Mouse (Mus musculus) 416B (cell line): ENCODE results near the gene Polr2i.
"Not testable (repeated sequence)": the region's sequence is repeated elsewhere in the genome, so short reads cannot be mapped to it uniquely, and the experiment has no call there.

Experiments used
- DNase-seq: peaks from one replicate; pipeline ENCODE4 v3.0.0; 2011; ENCODE audit warnings: low read depth

Gene Polr2i

GRCm38 (mm10) chr7:30205383-30205782, 26.4 kb upstream of the Polr2i start:
- DNase-seq, result peak; percentile 88

GRCm38 (mm10) chr7:30206364-30206763, 25.4 kb upstream of the Polr2i start:
- DNase-seq, result not testable (repeated sequence)

GRCm38 (mm10) chr7:30211025-30211424, 20.7 kb upstream of the Polr2i start:
- DNase-seq, result no peak

GRCm38 (mm10) chr7:30213881-30214280, 17.9 kb upstream of the Polr2i start:
- DNase-seq, result no peak

GRCm38 (mm10) chr7:30215875-30216274, 15.9 kb upstream of the Polr2i start:
- DNase-seq, result no peak

GRCm38 (mm10) chr7:30216723-30217151, 15.0 kb upstream of the Polr2i start:
- DNase-seq, result peak; percentile 91

GRCm38 (mm10) chr7:30217277-30217676, 14.5 kb upstream of the Polr2i start:
- no peak for DNase-seq

- DNase-seq, result peak; percentile 43
Observed at GRCm38 (mm10) chr7:30219293-30220007, 12.3 kb upstream of the Polr2i start.

GRCm38 (mm10) chr7:30220008-30220356, 11.8 kb upstream of the Polr2i start:
- DNase-seq, result no peak

GRCm38 (mm10) chr7:30221433-30221832, 10.3 kb upstream of the Polr2i start:
- DNase-seq, result no peak

- DNase-seq, result no peak
Observed at GRCm38 (mm10) chr7:30222205-30222604, 9.5 kb upstream of the Polr2i start.

- no peak for DNase-seq
Observed at GRCm38 (mm10) chr7:30224206-30224605, 7.5 kb upstream of the Polr2i start.

- no peak for DNase-seq
Observed at GRCm38 (mm10) chr7:30231328-30231668, 450 bp upstream of the Polr2i start.

GRCm38 (mm10) chr7:30232631-30233148, 942 bp downstream of the Polr2i start:
- DNase-seq, result peak; percentile 78

GRCm38 (mm10) chr7:30233387-30233786, 1.6 kb downstream of the Polr2i start:
- no peak for DNase-seq

GRCm38 (mm10) chr7:30234276-30234858, 2.6 kb downstream of the Polr2i start:
- no peak for DNase-seq

- no peak for DNase-seq
Observed at GRCm38 (mm10) chr7:30235091-30235490, 3.3 kb downstream of the Polr2i start.

- no peak for DNase-seq
Observed at GRCm38 (mm10) chr7:30235625-30236024, 3.9 kb downstream of the Polr2i start, which contains the start of gene Ovol3. TSS of gene Ovol3 (minus strand) at chr7:30235725.

GRCm38 (mm10) chr7:30237374-30237773, 5.6 kb downstream of the Polr2i start:
- DNase-seq, result not testable (repeated sequence)

GRCm38 (mm10) chr7:30251956-30252954, 20.5 kb downstream of the Polr2i start:
- no peak for DNase-seq

GRCm38 (mm10) chr7:30265041-30265440, 33.3 kb downstream of the Polr2i start:
- peak; percentile 65 for DNase-seq

GRCm38 (mm10) chr7:30265531-30265930, 33.8 kb downstream of the Polr2i start:
- no peak for DNase-seq
